Mouse (Mus musculus) spleen, adult 2 months (tissue): ENCODE data around the gene Abcc3. TPM values are rescaled to one million over a fixed set of nuclear protein-coding genes. Genes with fewer than 3 reads are reported as not detected.

Experiments used
- DNase-seq, 2 experiments: peaks; one replicate each; pipeline versions ENCODE4 v3.0.0 to v3.0.0-alpha.2; 2012 to 2021; ENCODE audit warnings: low spot score in 2 of 2, low read depth in 1 of 2
- H3K27ac ChIP-seq: fragments of 200-500 bp; 2 replicates; pipeline ENCODE4 v1.5.1; 2012; ENCODE audit warnings: low read length, inconsistent platforms; ENCODE audit not compliant: insufficient read depth
- H3K27me3 ChIP-seq: fragments of 200-500 bp; 2 replicates; pipeline ENCODE4 v1.6.1; 2012; ENCODE audit warnings: mild to moderate bottlenecking, moderate library complexity, low read length, inconsistent platforms; ENCODE audit not compliant: control insufficient read depth, insufficient read depth
- H3K36me3 ChIP-seq: fragments of 200-500 bp; 2 replicates; pipeline ENCODE4 v1.6.1; 2012; ENCODE audit warnings: mild to moderate bottlenecking, low read length, inconsistent platforms; ENCODE audit not compliant: control insufficient read depth, insufficient read depth
- H3K4me1 ChIP-seq: fragments of 200-500 bp; 2 replicates; pipeline ENCODE4 v1.6.1; 2011; ENCODE audit warnings: inconsistent platforms; ENCODE audit not compliant: control insufficient read depth, insufficient read depth, insufficient read length
- H3K4me3 ChIP-seq: fragments of 200-500 bp; 2 replicates; pipeline ENCODE4 v1.5.1; 2011; ENCODE audit warnings: mild to moderate bottlenecking, inconsistent platforms; ENCODE audit not compliant: insufficient read depth, insufficient read length; ENCODE audit errors: extremely low read depth
- CTCF ChIP-seq: fragments of 200-500 bp; IDR thresholded peaks from 2 replicates; pipeline ENCODE4 v1.5.1; 2011; ENCODE audit warnings: mild to moderate bottlenecking, inconsistent platforms; ENCODE audit not compliant: insufficient read depth, insufficient read length, insufficient replicate concordance; ENCODE audit errors: extremely low read depth
- POLR2A ChIP-seq: fragments of 200-500 bp; IDR thresholded peaks from 2 replicates; pipeline ENCODE4 v1.6.1; 2011; ENCODE audit warnings: low read depth, low read length, inconsistent platforms
- WGBS: fragments of 180-500 bp; shearing (Covaris S2); methylation state at CpG from one replicate; pipeline ENCODE4 v1.1.7; 2018; 5-methylcytosine and 5-hydroxymethylcytosine counted together
- polyA plus RNA-seq: library from polyadenylated mRNA; depleted of rRNA; stranded (reverse); fragments of >200 nt; gene quantifications from 2 replicates; pipeline ENCODE4 v1.2.3, GENCODE M21; 2012

Abcc3 gene
- polyA plus RNA-seq, 1 experiment, result 58.7 TPM

GRCm38 (mm10) chr11:94359168-94359567 is 33.6 kb downstream of the Abcc3 start:
- no peak for DNase-seq
- no peak for TF ChIP-seq CTCF
- TF ChIP-seq POLR2A, result no peak
- Histone ChIP-seq H3K27ac (no peak overlapping the region), H3K4me1 (no peaks in the 10 kb centered on the region), H3K4me3 (no peak overlapping the region), H3K36me3 (no peaks in the 10 kb centered on the region), H3K27me3 (no peaks in the 10 kb centered on the region)
- WGBS, result 92% methylated on average over 12 of the region's 12 CpGs

DNA sequence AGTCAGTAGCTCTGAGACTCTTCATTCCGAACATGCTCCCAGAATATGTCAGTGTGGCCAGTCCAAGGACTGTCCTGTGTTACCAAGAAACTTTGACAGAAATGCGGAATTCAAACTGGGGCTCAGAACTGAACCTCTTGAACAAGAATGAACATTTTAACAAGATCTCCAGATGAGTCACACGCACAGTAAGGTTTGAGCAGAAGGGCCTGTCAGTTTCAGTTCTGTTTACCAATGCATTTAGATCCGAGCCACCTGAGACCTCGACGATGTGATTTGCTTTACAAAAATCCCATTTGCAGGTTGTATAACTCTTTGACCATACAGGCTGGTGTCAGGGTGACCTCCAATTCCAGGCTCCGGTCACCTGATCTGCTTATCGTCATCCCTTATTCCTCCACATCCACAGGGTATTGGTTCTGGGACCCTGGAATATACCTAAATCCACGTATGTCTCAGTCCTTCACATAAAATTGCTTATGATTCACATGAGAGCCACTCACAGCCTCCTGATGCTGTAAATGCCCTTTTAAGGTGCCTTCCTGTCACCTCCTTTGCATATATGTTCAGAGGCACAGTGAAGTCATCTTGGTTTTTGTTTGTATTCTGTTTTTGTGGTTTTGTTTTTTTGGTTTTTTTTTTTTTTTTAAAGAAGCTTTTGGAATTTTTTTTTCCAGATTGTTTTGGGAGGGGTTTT is 37.1 kb downstream of the Abcc3 start:
- Histone ChIP-seq H3K36me3 (no peaks in the 10 kb centered on the region), H3K27ac (no peak overlapping the region), H3K4me3 (no peak overlapping the region), H3K27me3 (no peaks in the 10 kb centered on the region), H3K4me1 (no peaks in the 10 kb centered on the region)
- DNase-seq, result no peak
- WGBS, result 74% methylated on average over 9 of the region's 9 CpGs
- no peak for TF ChIP-seq CTCF
- TF ChIP-seq POLR2A, result no peak

DNA sequence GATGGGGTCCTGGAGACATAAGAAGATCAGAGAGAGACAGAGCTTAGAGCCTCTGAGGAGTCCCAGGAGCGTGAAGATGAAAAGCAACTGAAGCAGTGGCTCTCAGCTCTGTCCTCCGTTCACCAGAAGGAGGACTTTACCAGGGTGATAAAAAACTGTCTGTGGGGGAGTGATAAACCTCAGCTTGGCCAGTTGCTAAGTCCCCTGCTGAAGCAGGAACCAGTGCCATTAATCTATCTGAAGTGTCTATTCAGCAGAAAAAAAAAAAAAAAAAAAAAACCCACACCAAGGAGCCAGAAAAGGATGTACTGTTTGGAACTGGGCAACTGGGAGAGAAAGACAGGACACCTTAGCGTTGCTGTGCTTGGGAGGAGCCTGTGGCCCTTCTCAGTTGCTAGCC is 41.7 kb downstream of the Abcc3 start:
- Histone ChIP-seq H3K27ac (no peak overlapping the region), H3K27me3 (no peaks in the 10 kb centered on the region), H3K36me3 (no peaks in the 10 kb centered on the region), H3K4me1 (no peaks in the 10 kb centered on the region), H3K4me3 (no peak overlapping the region)
- WGBS, result 63% methylated on average over 3 of the region's 3 CpGs
- DNase-seq, result no peak
- TF ChIP-seq CTCF (no peak), POLR2A (no peak)

- no peaks in the 10 kb centered on the region for H3K4me1 ChIP-seq
- no peak overlapping the region for H3K4me3 ChIP-seq
- WGBS, result 82% methylated on average over 1 of the region's 1 CpGs
- no peak for DNase-seq
- no peak overlapping the region for H3K27ac ChIP-seq
- no peak for TF ChIP-seq POLR2A
- no peak for TF ChIP-seq CTCF
- no peaks in the 10 kb centered on the region for H3K36me3 ChIP-seq
- no peaks in the 10 kb centered on the region for H3K27me3 ChIP-seq
Observed at GRCm38 (mm10) chr11:94350337-94350736, 42.5 kb downstream of the Abcc3 start.

DNA sequence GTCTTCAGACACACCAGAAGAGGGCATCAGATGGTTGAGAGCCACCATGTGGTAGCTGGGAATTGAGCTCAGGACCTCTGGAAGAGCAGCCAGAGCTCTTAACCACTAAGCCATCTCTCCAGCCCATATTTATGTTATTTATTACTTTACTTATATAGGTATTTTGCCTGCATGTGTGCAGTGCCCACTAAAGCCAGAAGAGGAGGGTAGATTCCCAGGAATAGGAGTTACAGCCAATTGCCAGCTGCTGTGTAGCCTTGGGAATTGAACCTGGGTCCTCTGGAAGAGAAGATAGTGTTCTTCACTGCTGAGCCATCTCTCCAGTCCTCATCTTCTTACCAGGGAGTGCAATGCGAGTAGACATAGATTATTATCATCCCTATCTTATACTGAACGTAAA is 43.0 kb downstream of the Abcc3 start:
- TF ChIP-seq POLR2A, result no peak
- no peak for TF ChIP-seq CTCF
- Histone ChIP-seq H3K4me3 (no peak overlapping the region), H3K27me3 (no peaks in the 10 kb centered on the region), H3K4me1 (no peaks in the 10 kb centered on the region), H3K36me3 (no peaks in the 10 kb centered on the region), H3K27ac (no peak overlapping the region)
- DNase-seq, result no peak
- WGBS, result 76% methylated on average over 2 of the region's 2 CpGs

DNA sequence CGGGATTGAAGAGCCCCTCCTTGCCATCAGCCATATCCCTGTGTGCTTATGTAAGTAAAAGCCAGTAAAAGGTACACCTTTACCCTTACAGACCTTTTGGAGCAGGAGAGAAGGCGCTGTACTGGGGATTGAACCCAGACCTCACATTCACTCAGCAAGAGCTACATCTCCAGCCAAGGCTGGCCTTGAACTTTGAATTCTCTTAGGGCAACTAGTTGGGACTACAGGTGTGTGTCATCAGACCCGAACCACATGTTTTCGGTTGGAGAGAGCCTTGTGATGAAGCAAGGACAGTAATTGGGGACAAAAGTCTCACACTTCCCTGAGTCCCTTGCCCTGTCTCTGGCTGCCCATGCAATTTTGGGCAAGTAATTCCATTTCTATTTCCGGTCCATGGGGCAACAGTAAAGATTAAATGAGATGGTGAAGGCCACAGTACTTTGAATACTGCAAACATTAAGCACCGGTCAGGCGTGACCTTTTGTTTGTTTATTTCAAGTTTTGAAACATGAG is 45.7 kb downstream of the Abcc3 start:
- no peak overlapping the region for H3K27ac ChIP-seq
- DNase-seq, result no peak
- no peaks in the 10 kb centered on the region for H3K27me3 ChIP-seq
- TF ChIP-seq CTCF (no peak), POLR2A (no peak)
- no peaks in the 10 kb centered on the region for H3K4me1 ChIP-seq
- 90% methylated on average over 7 of the region's 7 CpGs for WGBS
- H3K36me3 ChIP-seq, result no peaks in the 10 kb centered on the region
- H3K4me3 ChIP-seq, result no peak overlapping the region

DNA sequence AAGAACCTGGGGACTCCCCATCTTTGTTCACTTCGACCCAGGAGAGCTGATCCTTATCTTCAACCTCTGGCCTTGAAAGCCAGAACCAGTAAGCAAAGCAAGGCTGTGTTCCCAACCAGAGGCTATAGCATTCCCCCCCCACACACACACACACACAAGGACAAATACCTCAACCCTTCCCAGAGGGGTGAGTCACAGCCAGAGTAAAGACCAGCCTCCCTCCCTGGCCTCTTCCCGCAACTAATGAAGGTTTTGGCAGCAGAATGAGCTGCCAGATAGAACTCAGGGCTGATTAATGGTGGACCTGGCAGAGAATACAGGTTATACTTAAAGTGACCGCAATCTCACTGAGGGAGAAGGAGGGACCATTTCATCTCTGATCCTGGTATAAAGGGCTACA is 46.2 kb downstream of the Abcc3 start:
- no peak overlapping the region for H3K27ac ChIP-seq
- H3K4me1 ChIP-seq, result no peaks in the 10 kb centered on the region
- H3K27me3 ChIP-seq, result no peaks in the 10 kb centered on the region
- DNase-seq, result no peak
- no peak overlapping the region for H3K4me3 ChIP-seq
- no peaks in the 10 kb centered on the region for H3K36me3 ChIP-seq
- 68% methylated on average over 3 of the region's 3 CpGs for WGBS
- TF ChIP-seq CTCF (no peak), POLR2A (no peak)
